Comparison of ENCODE assay signal across 16 mouse cellular contexts in genomic region chr12:110954351-110954991, GRCm38 (mm10). TPM values are rescaled to one million over a fixed set of nuclear protein-coding genes. Genes with fewer than 3 reads are reported as not detected.
DNase-seq lines count a peak whose midpoint lies in the region; ATAC-seq lines count a peak whose summit lies in the region.
"Had no signal": no experiment of that assay in that cellular context is flagged by ENCODE, and none has a peak within 500 bp of the region (broad histone marks: within the 10 kb centered on the region; RNA-seq: fewer than 3 reads in every experiment).

No protein-coding gene starts in this region.

- 84% methylated on average over 4 of the region's 4 CpGs for WGBS in liver, embryonic 15.5 days (ENCODE audit: insufficient replicate concordance)
- 91% methylated on average over 4 of the region's 4 CpGs for WGBS in midbrain, embryonic 10.5 days

- no peaks in the 10 kb centered on the region for H3K9me3 ChIP-seq in liver, embryonic 15.5 days (replicated peaks)
- no peaks in the 10 kb centered on the region for H3K9me3 ChIP-seq in midbrain, embryonic 10.5 days (replicated peaks)
- H3K9me3 ChIP-seq: hindbrain, embryonic 13.5 days; midbrain, embryonic 12.5 days; neural tube, embryonic 13.5 days had no signal

- H3K4me2 ChIP-seq in liver, embryonic 15.5 days = no peak overlapping the region
- H3K4me2 ChIP-seq: hindbrain, embryonic 13.5 days; midbrain, embryonic 12.5 days; neural tube, embryonic 13.5 days had no signal

- peaks cover 39% of the 10 kb centered on the region for H3K4me1 ChIP-seq in liver, embryonic 15.5 days (replicated peaks)
- no peaks in the 10 kb centered on the region for H3K4me1 ChIP-seq in midbrain, embryonic 10.5 days
- H3K4me1 ChIP-seq: hindbrain, embryonic 13.5 days; midbrain, embryonic 12.5 days; neural tube, embryonic 13.5 days had no signal

- H3K27me3 ChIP-seq in liver, embryonic 15.5 days = no peaks in the 10 kb centered on the region
- no peaks in the 10 kb centered on the region for H3K27me3 ChIP-seq in midbrain, embryonic 10.5 days (ENCODE audit: low read depth, poor library complexity, severe bottlenecking)
- H3K27me3 ChIP-seq: hindbrain, embryonic 13.5 days; midbrain, embryonic 12.5 days; neural tube, embryonic 13.5 days had no signal

- DNase-seq in adrenal gland, postnatal 14 days = peak; percentile 38
- DNase-seq in adrenal gland, postnatal 4 days (ENCODE audit: low spot score in 2 of 2) = no peak
- peak; percentile 35 to 45 for DNase-seq in adrenal gland, postnatal 36 days
- DNase-seq in cerebellum, adult 9-10 months = peak; percentile 82
- no peak for DNase-seq in midbrain, embryonic 10.5 days (ENCODE audit: low spot score)
- DNase-seq: heart, adult 18-20 months; left cerebral cortex, postnatal 4 days; lung, adult 2 months; lung, postnatal 4 days; right cerebral cortex, postnatal 14 days; thymus, postnatal 4 days had no signal

- no peak for ATAC-seq in liver, embryonic 15.5 days (ENCODE audit: insufficient read depth)
- no peak for ATAC-seq in megakaryocyte progenitor cell, adult 5-6 weeks (replicated peaks; ENCODE audit: poor library complexity)

- H3K4me3 ChIP-seq in liver, embryonic 15.5 days (replicated peaks) = no peak overlapping the region
- no peak overlapping the region for H3K4me3 ChIP-seq in midbrain, embryonic 10.5 days
- H3K4me3 ChIP-seq: hindbrain, embryonic 13.5 days; midbrain, embryonic 12.5 days; neural tube, embryonic 13.5 days had no signal

- H3K27ac ChIP-seq in liver, embryonic 15.5 days (replicated peaks) = peak overlapping the region; percentile 70
- no peak overlapping the region for H3K27ac ChIP-seq in midbrain, embryonic 10.5 days (replicated peaks)
- H3K27ac ChIP-seq: hindbrain, embryonic 13.5 days; midbrain, embryonic 12.5 days; neural tube, embryonic 13.5 days had no signal

- H3K9ac ChIP-seq in liver, embryonic 15.5 days = 0 out of 2 replicates have a peak overlapping the region, but pooled peaks have one; percentile 10
- H3K9ac ChIP-seq: hindbrain, embryonic 13.5 days; midbrain, embryonic 12.5 days; neural tube, embryonic 13.5 days had no signal

- peaks cover 12% of the 10 kb centered on the region for H3K36me3 ChIP-seq in liver, embryonic 15.5 days (replicated peaks)
- H3K36me3 ChIP-seq in midbrain, embryonic 10.5 days = peaks cover 36% of the 10 kb centered on the region

RNA-seq across cellular contexts. Expression of gene Ankrd9, which starts 24.4 kb away (rescaled TPM):
- total RNA-seq in adrenal gland, postnatal 14 days (2021) = 52.5 and 55.7 TPM in 2 replicates
- total RNA-seq in adrenal gland, postnatal 4 days (2021) = 1 to 10 TPM; 9.1 to 9.7 TPM
- 10 to 100 TPM; 25.6 to 39.4 TPM for total RNA-seq in adrenal gland, postnatal 36 days (2021)
- 63.5 and 68.6 TPM in 2 replicates for polyA plus RNA-seq in liver, embryonic 15.5 days (2015; fragmentation: Nextera tagmentation; extraction: Ambion mirVana)
- polyA plus RNA-seq in midbrain, embryonic 10.5 days (2016; fragmentation: Nextera tagmentation; extraction: Ambion mirVana) = 16.5 and 19.4 TPM in 2 replicates
- total RNA-seq in megakaryocyte progenitor cell, adult 5-6 weeks (2015) = 1.1 and 1.4 TPM in 2 replicates
- total RNA-seq in megakaryocyte progenitor cell, adult 5-6 weeks (2017) = 1.8 and 4.6 TPM in 2 replicates

Comparison
In these comparisons a context has a peak if more than half of its experiments do, and no peak if none do; other contexts are left out.
1. DNase-seq: peak in adrenal gland, postnatal 14 days (single experiment), adrenal gland, postnatal 36 days (2 of 2) and cerebellum, adult 9-10 months (single experiment); none in adrenal gland, postnatal 4 days (0 of 2) and midbrain, embryonic 10.5 days (single experiment).